Mouse (Mus musculus) heart, embryonic 10.5 days (tissue): ENCODE measurements around the gene Elovl1. TPM values are rescaled to one million over a fixed set of nuclear protein-coding genes. Genes with fewer than 3 reads are reported as not detected.
A peak's percentile ranks its signal among the peaks of the same experiment; 100 is the strongest.

Experiments
- DNase-seq: peaks from one replicate; pipeline ENCODE4 v3.0.0-alpha.2; 2017; ENCODE audit warnings: low spot score
- H3K27ac ChIP-seq: fragments of 300-500 bp; sonication (generic); 2 replicates; pipeline ENCODE4 v1.5.1; 2016; ENCODE audit warnings: mild to moderate bottlenecking
- H3K27me3 ChIP-seq: fragments of 300-500 bp; sonication (generic); 2 replicates; pipeline ENCODE4 v1.6.1; 2016; ENCODE audit warnings: mild to moderate bottlenecking; ENCODE audit not compliant: poor library complexity, insufficient read depth, severe bottlenecking
- H3K36me3 ChIP-seq: fragments of 300-500 bp; sonication (generic); 2 replicates; pipeline ENCODE4 v1.6.1; 2016; ENCODE audit warnings: mild to moderate bottlenecking, moderate library complexity
- H3K4me1 ChIP-seq: fragments of 300-500 bp; sonication (generic); 2 replicates; pipeline ENCODE4 v1.6.1; 2016; ENCODE audit warnings: mild to moderate bottlenecking
- H3K4me3 ChIP-seq: fragments of 300-500 bp; sonication (generic); 2 replicates; pipeline ENCODE4 v1.5.1; 2016; ENCODE audit warnings: mild to moderate bottlenecking, moderate library complexity
- H3K9me3 ChIP-seq: fragments of 300-500 bp; sonication (generic); 2 replicates; pipeline ENCODE4 v1.6.1; 2016; ENCODE audit warnings: mild to moderate bottlenecking, moderate library complexity
- WGBS: fragments of 180-500 bp; shearing (Covaris S2); methylation state at CpG from one replicate; pipeline ENCODE4 v1.1.7; 2016; 5-methylcytosine and 5-hydroxymethylcytosine counted together
- polyA plus RNA-seq: library from polyadenylated mRNA; unstranded; fragments of >200 nt; fragmentation: Nextera tagmentation; extraction: Ambion mirVana; gene quantifications from 2 replicates; pipeline ENCODE4 v1.2.1, GENCODE M21; 2016

Elovl1 gene
- polyA plus RNA-seq, 1 experiment from 2014 or later = 85.1 TPM

- peak overlapping the region; percentile 93 for H3K27ac ChIP-seq
- no peaks in the 10 kb centered on the region for H3K9me3 ChIP-seq
- peak overlapping the region; percentile 97 for H3K4me3 ChIP-seq
- DNase-seq = peak; percentile 84
- 6% methylated on average over 12 of the region's 12 CpGs for WGBS
- peaks cover 30% of the 10 kb centered on the region for H3K36me3 ChIP-seq
- H3K27me3 ChIP-seq = no peaks in the 10 kb centered on the region
- H3K4me1 ChIP-seq = peaks cover 38% of the 10 kb centered on the region
Observed at GRCm38 (mm10) chr4:118437829-118438253, 9.9 kb downstream of the Elovl1 start.

GRCm38 (mm10) chr4:118445088-118445487, 17.2 kb downstream of the Elovl1 start:
- Histone ChIP-seq H3K9me3 (no peaks in the 10 kb centered on the region), H3K4me1 (peaks cover 12% of the 10 kb centered on the region), H3K27me3 (peaks cover 12% of the 10 kb centered on the region; the same call in 1 of the 2 replicates), H3K36me3 (no peaks in the 10 kb centered on the region), H3K4me3 (no peak overlapping the region), H3K27ac (no peak overlapping the region)
- DNase-seq = no peak
- 79% methylated on average over 10 of the region's 10 CpGs for WGBS

GRCm38 (mm10) chr4:118445781-118446414, 18.0 kb downstream of the Elovl1 start:
- peak; percentile 81 for DNase-seq
- Histone ChIP-seq H3K4me1 (peaks cover 12% of the 10 kb centered on the region), H3K27ac (peak overlapping the region; percentile 72; the same call in 1 of the 2 replicates), H3K9me3 (no peaks in the 10 kb centered on the region), H3K27me3 (peaks cover 12% of the 10 kb centered on the region; the same call in 1 of the 2 replicates), H3K4me3 (peak overlapping the region; percentile 59), H3K36me3 (no peaks in the 10 kb centered on the region)
- 18% methylated on average over 18 of the region's 18 CpGs for WGBS

- Histone ChIP-seq H3K4me1 (peaks cover 12% of the 10 kb centered on the region), H3K9me3 (no peaks in the 10 kb centered on the region), H3K27me3 (peaks cover 12% of the 10 kb centered on the region; the same call in 1 of the 2 replicates), H3K27ac (peak overlapping the region; percentile 72; the same call in 1 of the 2 replicates), H3K36me3 (no peaks in the 10 kb centered on the region), H3K4me3 (peak overlapping the region; percentile 59)
- 35% methylated on average over 24 of the region's 24 CpGs for WGBS
- DNase-seq = no peak
Observed at GRCm38 (mm10) chr4:118446415-118447153, 18.7 kb downstream of the Elovl1 start.

- Histone ChIP-seq H3K9me3 (no peaks in the 10 kb centered on the region), H3K36me3 (no peaks in the 10 kb centered on the region), H3K4me1 (peaks cover 12% of the 10 kb centered on the region), H3K4me3 (no peak within 1 kb of the TSS), H3K27me3 (no peaks in the 10 kb centered on the region; the same call in 1 of the 2 replicates), H3K27ac (peak within 1 kb of the TSS; percentile 67)
- DNase-seq = no peak
- WGBS = 58% methylated on average over 9 of the region's 9 CpGs
Observed at GRCm38 (mm10) chr4:118457345-118457975, 29.6 kb downstream of the Elovl1 start, which contains the start of gene Mpl. Gene Mpl, minus strand, starts transcription at chr4:118457513.

GRCm38 (mm10) chr4:118464956-118465355, 37.1 kb downstream of the Elovl1 start:
- H3K27me3 ChIP-seq = no peaks in the 10 kb centered on the region
- 81% methylated on average over 3 of the region's 3 CpGs for WGBS
- no peaks in the 10 kb centered on the region for H3K9me3 ChIP-seq
- DNase-seq = no peak
- no peak overlapping the region for H3K4me3 ChIP-seq
- peaks cover 12% of the 10 kb centered on the region for H3K4me1 ChIP-seq
- peak overlapping the region; percentile 42; the same call in 1 of the 2 replicates for H3K27ac ChIP-seq
- H3K36me3 ChIP-seq = no peaks in the 10 kb centered on the region

GRCm38 (mm10) chr4:118465697-118466163, 37.8 kb downstream of the Elovl1 start:
- Histone ChIP-seq H3K4me1 (peaks cover 14% of the 10 kb centered on the region), H3K36me3 (0 out of 2 replicates have a peak, but pooled peaks cover 2% of the 10 kb centered on the region), H3K9me3 (no peaks in the 10 kb centered on the region), H3K27ac (peak overlapping the region; percentile 73), H3K4me3 (no peak overlapping the region), H3K27me3 (no peaks in the 10 kb centered on the region)
- no peak for DNase-seq
- WGBS = 38% methylated on average over 11 of the region's 11 CpGs

- 75% methylated on average over 6 of the region's 6 CpGs for WGBS
- Histone ChIP-seq H3K27me3 (peaks cover 10% of the 10 kb centered on the region; the same call in 1 of the 2 replicates), H3K4me1 (peaks cover 10% of the 10 kb centered on the region; the same call in 1 of the 2 replicates), H3K27ac (no peak overlapping the region; the same call in 1 of the 2 replicates), H3K4me3 (no peak overlapping the region), H3K9me3 (no peaks in the 10 kb centered on the region), H3K36me3 (peaks cover 28% of the 10 kb centered on the region)
- no peak for DNase-seq
Observed at GRCm38 (mm10) chr4:118471281-118471680, 43.4 kb downstream of the Elovl1 start.

GRCm38 (mm10) chr4:118472687-118473086, 44.8 kb downstream of the Elovl1 start:
- H3K27ac ChIP-seq = no peak overlapping the region
- H3K4me3 ChIP-seq = no peak overlapping the region
- peaks cover 28% of the 10 kb centered on the region for H3K36me3 ChIP-seq
- DNase-seq = no peak
- peaks cover 10% of the 10 kb centered on the region; the same call in 1 of the 2 replicates for H3K27me3 ChIP-seq
- H3K4me1 ChIP-seq = peaks cover 17% of the 10 kb centered on the region
- 86% methylated on average over 11 of the region's 11 CpGs for whole genome bisulfite sequencing
- H3K9me3 ChIP-seq = no peaks in the 10 kb centered on the region

GRCm38 (mm10) chr4:118476773-118477530, 49.1 kb downstream of the Elovl1 start:
- peaks cover 10% of the 10 kb centered on the region; the same call in 1 of the 2 replicates for H3K4me1 ChIP-seq
- WGBS = 71% methylated on average over 15 of the region's 15 CpGs
- DNase-seq = no peak
- peaks cover 24% of the 10 kb centered on the region for H3K36me3 ChIP-seq
- no peak overlapping the region for H3K27ac ChIP-seq
- H3K27me3 ChIP-seq = peaks cover 14% of the 10 kb centered on the region; the same call in 1 of the 2 replicates
- H3K4me3 ChIP-seq = no peak overlapping the region
- no peaks in the 10 kb centered on the region for H3K9me3 ChIP-seq
